Mouse (Mus musculus): ENCODE results near the gene Snd1. TPM values are rescaled to one million over a fixed set of nuclear protein-coding genes. Genes with fewer than 3 reads are reported as not detected.

Gene Snd1
- polyA plus RNA-seq, 1 experiment from 2014 or later, result 34.9 TPM

DNA sequence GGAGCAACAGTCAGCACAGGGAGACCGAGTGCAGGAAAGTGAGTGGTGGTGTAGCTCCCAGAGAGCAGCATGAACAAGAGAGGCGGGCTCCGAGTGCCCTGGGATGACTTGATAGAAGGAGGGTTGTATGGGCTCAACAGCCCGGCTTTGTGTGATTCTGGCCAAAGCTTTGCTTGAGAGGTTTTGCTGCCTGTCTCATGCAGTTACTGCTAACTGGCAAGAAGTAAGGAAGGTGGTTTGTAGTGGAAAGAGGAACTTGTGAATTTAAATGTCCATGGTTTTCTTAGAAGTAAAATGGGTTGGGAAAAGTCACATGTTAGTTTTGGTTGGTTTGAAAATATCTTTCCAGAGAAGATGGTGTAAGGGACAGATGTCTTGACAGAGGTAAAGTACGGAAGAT lies 15.7 kb downstream of the Snd1 start:
- H3K36me3 ChIP-seq (replicated peaks; ENCODE audit: insufficient read depth, low read length), result peaks cover 3% of the 10 kb centered on the region; the same call in 1 of the 2 replicates
- peaks cover 32% of the 10 kb centered on the region for H3K4me1 ChIP-seq (ENCODE audit: insufficient read depth)
- DNase-seq (no peak), ATAC-seq (no peak)
- 50% methylated on average over 5 of the region's 5 CpGs for WGBS (ENCODE audit: insufficient replicate concordance)
- TF ChIP-seq CTCF (IDR thresholded peaks at IDR 0.05; ENCODE audit: low read depth), result no peak
- H3K9ac ChIP-seq (replicated peaks), result no peak overlapping the region
- no peak overlapping the region for H3K27ac ChIP-seq (ENCODE audit: low read depth)
- H3K4me3 ChIP-seq (ENCODE audit: low read depth, low read length), result no peak overlapping the region
- H3K9me3 ChIP-seq (ENCODE audit: low read length), result no peaks in the 10 kb centered on the region
- H3K27me3 ChIP-seq (ENCODE audit: insufficient read depth, low read length), result no peaks in the 10 kb centered on the region
- no peak overlapping the region for H3K4me2 ChIP-seq (ENCODE audit: low read depth, low read length)

DNA sequence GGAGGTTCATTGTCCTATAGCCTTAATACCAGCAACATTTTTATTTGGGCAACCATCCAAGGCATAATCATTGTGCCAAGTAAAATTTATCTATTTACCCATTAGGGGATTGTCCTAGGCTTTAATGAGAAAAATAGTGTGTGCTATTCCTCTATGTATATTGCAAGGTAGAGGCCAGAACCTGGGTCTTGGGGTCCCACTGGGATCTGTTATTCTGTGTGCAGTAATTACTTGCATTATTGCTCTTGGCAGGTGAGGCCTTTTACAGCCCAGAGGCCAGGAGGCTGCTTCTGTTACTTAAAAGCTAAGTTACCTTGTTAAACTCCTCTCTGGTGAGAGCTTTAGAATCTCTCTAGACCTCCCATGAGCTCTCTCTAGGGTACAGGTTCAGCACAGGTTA lies 16.3 kb downstream of the Snd1 start:
- TF ChIP-seq EP300 (IDR thresholded peaks at IDR 0.05; ENCODE audit: low read depth) (no peak), CTCF (IDR thresholded peaks at IDR 0.05; ENCODE audit: low read depth) (no peak)
- Histone ChIP-seq H3K9me3 (ENCODE audit: low read length) (no peaks in the 10 kb centered on the region), H3K4me3 (ENCODE audit: low read depth, low read length) (no peak overlapping the region), H3K9ac (replicated peaks) (no peak overlapping the region), H3K27ac (ENCODE audit: low read depth) (no peak overlapping the region), H3K27me3 (ENCODE audit: insufficient read depth, low read length) (no peaks in the 10 kb centered on the region), H3K4me2 (ENCODE audit: low read depth, low read length) (no peak overlapping the region), H3K36me3 (replicated peaks; ENCODE audit: insufficient read depth, low read length) (peaks cover 3% of the 10 kb centered on the region; the same call in 1 of the 2 replicates), H3K4me1 (ENCODE audit: insufficient read depth) (peaks cover 27% of the 10 kb centered on the region)
- DNase-seq, result no peak
- ATAC-seq, result no peak

DNA sequence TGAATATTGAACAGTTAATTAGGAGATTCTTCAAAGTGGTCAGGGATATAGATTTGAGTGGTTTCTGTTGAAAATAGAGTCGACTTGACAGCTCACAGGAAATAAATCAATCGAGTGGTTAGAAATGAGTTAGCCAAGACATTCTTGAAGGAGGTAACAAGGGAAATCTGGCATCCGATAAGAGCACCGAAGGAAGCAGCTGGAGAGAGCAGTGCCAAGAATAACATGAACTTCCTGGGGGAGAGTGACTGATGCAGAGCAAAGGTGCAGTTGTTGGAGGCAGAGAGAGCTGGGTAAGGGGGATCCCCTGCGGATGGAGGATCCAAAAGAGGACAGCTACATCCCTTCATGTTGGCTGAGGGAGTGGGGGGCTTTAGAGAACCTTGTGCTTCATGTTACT lies 22.9 kb downstream of the Snd1 start:
- Histone ChIP-seq H3K27me3 (ENCODE audit: insufficient read depth, low read length) (no peaks in the 10 kb centered on the region), H3K9ac (replicated peaks) (no peak overlapping the region), H3K4me2 (ENCODE audit: low read depth, low read length) (no peak overlapping the region), H3K9me3 (ENCODE audit: low read length) (no peaks in the 10 kb centered on the region), H3K4me3 (ENCODE audit: low read depth, low read length) (no peak overlapping the region), H3K4me1 (ENCODE audit: insufficient read depth) (no peaks in the 10 kb centered on the region), H3K27ac (ENCODE audit: low read depth) (no peak overlapping the region), H3K36me3 (replicated peaks; ENCODE audit: insufficient read depth, low read length) (0 out of 2 replicates have a peak, but pooled peaks cover 3% of the 10 kb centered on the region)
- 24% methylated on average over 5 of the region's 5 CpGs for WGBS (ENCODE audit: insufficient replicate concordance)
- no peak for DNase-seq
- ATAC-seq, result peak; percentile 25; the same call in 1 of the 2 replicates
- TF ChIP-seq CTCF (IDR thresholded peaks at IDR 0.05; ENCODE audit: low read depth) (no peak), EP300 (IDR thresholded peaks at IDR 0.05; ENCODE audit: low read depth) (peak; percentile 65)

DNA sequence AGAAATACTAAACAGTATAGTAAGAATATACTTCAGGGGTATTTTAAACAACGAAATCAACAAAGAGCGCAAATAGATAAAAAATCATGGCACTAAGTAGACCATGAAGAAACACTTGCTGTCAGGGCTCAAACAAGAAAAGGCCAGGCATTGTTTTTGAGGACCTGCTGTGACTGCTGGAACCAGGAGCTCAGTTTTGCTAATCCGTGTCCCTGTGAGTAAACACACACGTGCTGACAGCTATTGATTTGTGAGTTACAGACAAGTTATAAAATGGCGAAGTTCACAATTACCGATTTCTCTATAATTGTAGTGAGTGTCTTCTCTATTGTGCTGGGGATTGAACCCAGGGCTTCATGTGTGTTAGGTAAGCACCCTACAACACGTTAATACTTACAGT lies 27.6 kb downstream of the Snd1 start:
- TF ChIP-seq CTCF (IDR thresholded peaks at IDR 0.05; ENCODE audit: low read depth) (no peak), EP300 (IDR thresholded peaks at IDR 0.05; ENCODE audit: low read depth) (no peak)
- ATAC-seq, result no peak; the same call in 1 of the 2 replicates
- WGBS (ENCODE audit: insufficient replicate concordance), result 74% methylated on average over 7 of the region's 7 CpGs
- Histone ChIP-seq H3K4me2 (ENCODE audit: low read depth, low read length) (no peak overlapping the region), H3K27me3 (ENCODE audit: insufficient read depth, low read length) (no peaks in the 10 kb centered on the region), H3K9me3 (ENCODE audit: low read length) (no peaks in the 10 kb centered on the region), H3K27ac (ENCODE audit: low read depth) (peak overlapping the region; percentile 25; the same call in 1 of the 2 replicates), H3K9ac (replicated peaks) (no peak overlapping the region), H3K4me3 (ENCODE audit: low read depth, low read length) (no peak overlapping the region), H3K4me1 (ENCODE audit: insufficient read depth) (no peaks in the 10 kb centered on the region), H3K36me3 (replicated peaks; ENCODE audit: insufficient read depth, low read length) (no peaks in the 10 kb centered on the region)
- no peak for DNase-seq

DNA sequence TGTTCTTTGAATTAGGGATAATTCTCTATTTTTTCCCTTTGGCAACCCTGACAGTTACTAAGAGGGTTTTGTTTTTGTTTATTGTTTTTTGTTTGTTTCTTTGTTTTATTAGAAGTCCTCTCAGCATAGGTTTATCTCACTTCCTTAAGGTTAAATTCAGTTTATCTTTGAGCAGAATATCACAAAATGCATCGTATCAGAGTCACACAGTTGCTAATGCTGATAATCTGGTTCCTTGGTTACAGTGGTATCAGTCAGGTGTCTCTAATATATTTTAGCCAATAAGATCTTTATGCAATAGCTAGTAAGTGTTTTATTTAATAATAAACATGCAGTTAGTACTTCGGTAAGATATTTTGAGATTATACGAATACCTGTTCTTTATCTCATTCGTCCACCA lies 28.2 kb downstream of the Snd1 start:
- 75% methylated on average over 4 of the region's 4 CpGs for WGBS (ENCODE audit: insufficient replicate concordance)
- no peak overlapping the region for H3K9ac ChIP-seq (replicated peaks)
- no peak for TF ChIP-seq CTCF (IDR thresholded peaks at IDR 0.05; ENCODE audit: low read depth)
- TF ChIP-seq EP300 (IDR thresholded peaks at IDR 0.05; ENCODE audit: low read depth), result no peak

DNA sequence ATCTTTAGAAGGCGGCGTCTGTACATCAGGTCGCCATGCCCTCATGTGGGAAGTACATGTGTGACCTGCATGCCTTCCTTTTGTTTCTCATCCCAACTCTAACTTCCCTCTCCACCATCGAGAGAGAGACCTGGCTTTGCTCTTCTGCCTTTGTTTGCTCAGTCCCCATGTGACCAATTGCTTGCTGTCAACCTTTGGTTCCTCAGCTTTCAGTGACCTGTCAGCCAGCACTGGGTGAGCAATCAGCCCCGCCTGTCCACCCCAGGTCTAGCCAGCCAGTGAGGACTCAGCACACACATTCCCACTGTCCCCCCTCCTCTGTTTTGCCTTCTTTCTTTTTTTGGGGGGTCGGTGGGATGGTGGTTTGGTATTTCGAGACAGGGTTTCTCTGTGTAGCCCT lies 29.7 kb downstream of the Snd1 start:
- Histone ChIP-seq H3K4me1 (ENCODE audit: insufficient read depth) (no peaks in the 10 kb centered on the region), H3K9me3 (ENCODE audit: low read length) (no peaks in the 10 kb centered on the region), H3K36me3 (replicated peaks; ENCODE audit: insufficient read depth, low read length) (no peaks in the 10 kb centered on the region), H3K27ac (ENCODE audit: low read depth) (peak overlapping the region; percentile 82), H3K9ac (replicated peaks) (no peak overlapping the region), H3K27me3 (ENCODE audit: insufficient read depth, low read length) (no peaks in the 10 kb centered on the region), H3K4me2 (ENCODE audit: low read depth, low read length) (0 out of 2 replicates have a peak overlapping the region, but pooled peaks have one; percentile 34), H3K4me3 (ENCODE audit: low read depth, low read length) (no peak overlapping the region)
- ATAC-seq (peak; percentile 97), DNase-seq (peak; percentile 38)
- WGBS (ENCODE audit: insufficient replicate concordance), result 67% methylated on average over 7 of the region's 7 CpGs
- TF ChIP-seq CTCF (IDR thresholded peaks at IDR 0.05; ENCODE audit: low read depth) (no peak), EP300 (IDR thresholded peaks at IDR 0.05; ENCODE audit: low read depth) (no peak)

More for the DNA sequence above, 28.2 kb downstream of the Snd1 start:
- Histone ChIP-seq H3K4me1 (ENCODE audit: insufficient read depth) (no peaks in the 10 kb centered on the region), H3K4me2 (ENCODE audit: low read depth, low read length) (no peak overlapping the region), H3K4me3 (ENCODE audit: low read depth, low read length) (no peak overlapping the region), H3K9me3 (ENCODE audit: low read length) (no peaks in the 10 kb centered on the region), H3K36me3 (replicated peaks; ENCODE audit: insufficient read depth, low read length) (no peaks in the 10 kb centered on the region), H3K27me3 (ENCODE audit: insufficient read depth, low read length) (no peaks in the 10 kb centered on the region), H3K27ac (ENCODE audit: low read depth) (no peak overlapping the region)
- DNase-seq (no peak), ATAC-seq (no peak)

DNA sequence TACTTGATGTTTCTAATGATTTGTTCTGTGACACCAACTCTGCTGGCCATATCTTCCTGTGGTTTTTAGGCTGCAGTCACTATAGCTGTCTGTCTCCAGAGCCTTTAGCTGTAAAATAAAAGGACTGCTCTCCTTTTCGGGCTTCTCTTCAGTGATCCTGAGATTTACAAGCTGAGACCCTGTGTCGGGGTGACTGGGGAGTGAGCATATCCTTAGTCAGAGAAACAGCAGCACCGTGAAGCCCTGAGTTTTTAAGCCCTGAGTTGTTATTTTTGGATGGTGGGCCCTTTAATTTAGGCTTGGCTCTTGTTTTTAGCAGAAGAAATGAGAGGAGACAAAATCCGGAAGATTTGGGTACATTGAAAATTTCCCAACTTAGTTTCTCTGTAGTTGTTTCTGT lies 32.8 kb downstream of the Snd1 start:
- Histone ChIP-seq H3K27ac (ENCODE audit: low read depth) (no peak overlapping the region), H3K4me2 (ENCODE audit: low read depth, low read length) (no peak overlapping the region), H3K9ac (replicated peaks) (no peak overlapping the region), H3K27me3 (ENCODE audit: insufficient read depth, low read length) (no peaks in the 10 kb centered on the region), H3K9me3 (ENCODE audit: low read length) (no peaks in the 10 kb centered on the region), H3K36me3 (replicated peaks; ENCODE audit: insufficient read depth, low read length) (no peaks in the 10 kb centered on the region; the same call in 1 of the 2 replicates), H3K4me1 (ENCODE audit: insufficient read depth) (no peaks in the 10 kb centered on the region), H3K4me3 (ENCODE audit: low read depth, low read length) (no peak overlapping the region)
- no peak for TF ChIP-seq EP300 (IDR thresholded peaks at IDR 0.05; ENCODE audit: low read depth)
- TF ChIP-seq CTCF (IDR thresholded peaks at IDR 0.05; ENCODE audit: low read depth), result no peak
- no peak for DNase-seq
- WGBS (ENCODE audit: insufficient replicate concordance), result 74% methylated on average over 4 of the region's 4 CpGs
- no peak for ATAC-seq

Measured in liver, postnatal 0 days (tissue).